Mouse (Mus musculus) c-Kit-positive CD71-positive TER-119-negative erythroid progenitor cells, embryonic 14.5 days (primary cell): ENCODE measurements around the gene Olfr569.

Experiments
- DNase-seq: peaks from one replicate; pipeline ENCODE4 v3.0.0-alpha.2; 2013; ENCODE audit warnings: low read depth

The Olfr569 gene

DNA sequence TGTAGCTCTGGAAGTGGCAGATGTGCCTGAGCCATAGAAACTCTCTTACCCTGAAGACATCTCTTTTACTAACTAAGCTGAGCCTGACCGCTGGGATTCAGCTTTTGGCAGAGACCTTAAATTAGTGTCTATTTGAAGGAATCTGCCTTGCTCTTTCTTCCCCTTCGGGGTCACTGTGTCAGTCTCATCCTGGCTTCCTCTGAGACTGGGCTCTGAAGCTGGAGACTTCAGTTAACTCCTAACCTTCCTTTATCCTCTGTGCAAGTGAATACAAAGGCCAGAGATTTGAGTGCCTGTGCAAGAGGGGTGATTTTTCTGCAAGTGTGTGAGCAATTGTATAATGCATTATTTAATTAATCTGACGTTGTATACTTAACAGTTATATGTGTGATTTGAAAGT, at the start of gene Olfr569:
TSS of gene Olfr569 (minus strand) at position 101 of the 400 bp plus-strand sequence.
- no peak for DNase-seq

DNA sequence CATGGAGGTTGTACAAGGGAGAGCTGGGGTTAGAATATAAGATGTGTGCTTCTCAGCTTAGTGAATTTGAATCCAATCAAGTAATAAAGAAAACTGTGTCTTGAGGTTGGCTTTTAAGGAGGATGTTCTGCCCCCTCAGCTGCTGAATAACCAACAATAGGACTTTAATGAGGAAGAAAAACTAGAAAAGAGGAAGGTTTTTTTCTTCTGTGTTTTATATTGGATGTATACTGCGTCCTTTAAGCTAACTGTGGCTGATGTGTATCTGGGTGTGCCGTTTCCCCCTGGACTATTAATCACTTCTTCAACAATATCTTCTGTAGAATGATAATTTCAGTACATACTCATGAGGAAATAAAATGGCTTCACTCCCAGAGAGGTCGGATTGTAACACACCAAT, 36.4 kb upstream of the Olfr569 start:
- no peak for DNase-seq

DNA sequence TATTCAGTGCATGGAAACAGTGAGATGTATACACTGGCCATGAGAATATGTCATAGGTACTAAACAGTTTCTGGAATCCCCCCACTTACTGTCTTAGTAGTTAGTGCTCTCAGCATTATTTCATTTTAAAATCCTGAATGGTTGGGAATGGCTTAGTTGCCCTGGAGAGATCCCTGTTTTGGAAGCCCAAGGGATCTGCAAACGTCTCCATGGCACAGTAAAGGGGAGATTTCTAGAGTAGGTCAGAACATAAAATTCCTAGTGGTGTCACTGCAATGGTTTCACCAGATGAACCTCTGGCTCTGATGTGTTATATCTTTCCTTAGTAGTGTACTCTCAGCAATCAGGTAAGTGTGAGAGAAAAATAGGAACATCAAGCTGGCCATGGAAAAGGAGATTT, 33.4 kb upstream of the Olfr569 start, which contains the start of gene Olfr572:
TSS of gene Olfr572 (plus strand) at position 301 of the 400 bp plus-strand sequence.
- DNase-seq, result no peak

DNA sequence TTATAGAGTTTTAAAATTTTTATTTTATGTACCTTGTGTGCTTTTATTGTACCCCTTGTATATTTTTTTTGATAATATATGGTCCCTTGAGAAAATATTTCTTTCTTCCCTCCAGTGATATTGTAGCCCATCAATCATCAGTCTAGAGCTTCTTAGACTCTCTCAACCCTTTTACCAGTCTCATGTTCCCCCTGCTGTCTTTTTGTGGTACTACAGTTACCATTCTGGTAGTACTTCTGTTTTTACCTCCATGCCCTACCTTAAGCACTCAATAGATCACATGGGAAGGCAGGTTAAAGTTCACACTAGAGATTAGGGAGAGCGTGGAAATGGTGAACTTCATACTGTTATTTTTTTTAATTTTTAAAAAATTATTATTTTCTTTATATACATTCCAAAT, 28.9 kb upstream of the Olfr569 start:
- peak; percentile 44 for DNase-seq

DNA sequence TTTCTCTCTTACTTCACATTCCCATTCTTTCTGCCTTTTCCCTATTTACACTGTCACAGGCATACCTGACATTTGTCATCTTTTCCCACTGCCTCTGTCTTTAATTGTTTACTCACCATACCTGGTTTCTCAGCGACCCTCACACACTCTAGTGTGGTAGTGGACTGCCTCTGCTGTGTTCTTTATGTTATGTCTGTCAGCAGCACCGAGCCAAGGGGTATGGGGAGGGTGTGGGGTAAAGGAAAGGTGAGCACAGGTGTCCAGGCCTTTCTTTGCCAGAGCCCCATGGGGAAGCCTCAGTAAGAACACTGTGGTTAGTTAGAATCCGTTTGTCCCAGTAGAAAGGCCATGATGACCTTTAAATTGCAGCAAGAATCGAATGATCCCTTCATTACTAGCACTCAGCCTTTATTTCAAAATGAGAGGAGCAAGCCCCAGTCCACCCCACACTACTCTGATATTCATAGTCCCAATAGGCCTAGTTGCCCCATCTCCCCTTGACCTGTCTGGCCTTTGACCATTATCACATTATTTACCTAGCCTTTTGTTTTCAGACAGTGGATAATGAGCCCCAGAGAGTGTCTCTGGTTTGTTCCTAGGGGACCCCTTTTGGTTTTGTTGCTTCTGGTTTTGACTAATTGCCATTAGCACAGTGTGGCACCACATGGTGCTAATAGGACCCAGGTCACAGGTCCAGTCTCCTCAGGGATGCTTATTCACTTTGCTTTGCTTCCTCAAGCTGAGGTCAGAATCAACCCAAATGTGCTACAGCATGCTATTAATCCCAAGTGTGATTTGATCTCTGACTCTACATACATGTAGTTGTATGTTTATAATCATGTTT, 26.6 kb upstream of the Olfr569 start, which contains the start of gene Olfr571:
TSS of gene Olfr571 (minus strand) at position 505 of the 844 bp plus-strand sequence.
- DNase-seq, result no peak

DNA sequence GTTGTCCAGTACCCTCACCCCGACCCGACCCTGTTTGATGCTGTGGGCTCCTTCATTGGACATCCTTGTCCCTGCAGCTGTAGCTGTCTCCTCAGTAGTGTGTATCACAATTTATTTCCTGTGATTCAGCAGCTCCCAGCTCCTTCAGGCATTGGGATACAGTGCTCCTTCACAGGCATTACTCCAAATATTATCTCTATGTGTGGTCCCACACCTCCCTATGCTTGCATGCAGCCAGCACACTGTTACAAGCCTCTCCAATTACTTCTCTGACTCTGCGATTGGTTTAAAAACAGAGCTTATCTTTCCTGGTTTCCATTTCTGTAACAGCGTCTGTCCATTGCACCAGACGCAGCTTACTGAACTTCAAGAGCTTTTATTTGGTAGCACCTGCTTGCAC, 25.7 kb upstream of the Olfr569 start:
- DNase-seq, result no peak

DNA sequence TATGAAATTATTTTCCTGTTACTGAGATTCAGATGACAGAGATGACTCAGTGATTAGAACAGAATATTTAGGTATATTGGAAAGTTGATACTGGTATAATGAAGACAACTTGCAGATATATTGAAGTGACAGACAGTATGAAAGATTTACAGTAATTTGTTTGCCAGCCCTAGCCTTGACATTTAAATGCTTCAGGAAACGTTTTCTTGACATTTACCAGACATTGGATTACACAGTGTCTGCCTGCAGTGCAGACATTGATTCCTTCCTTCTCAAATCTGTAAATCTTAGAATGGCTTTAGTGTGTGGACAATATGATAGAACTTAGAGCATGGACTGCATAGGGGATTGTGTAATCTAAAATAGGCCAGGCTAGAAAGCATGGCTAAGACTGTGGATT, 24.6 kb upstream of the Olfr569 start:
- DNase-seq, result no peak

DNA sequence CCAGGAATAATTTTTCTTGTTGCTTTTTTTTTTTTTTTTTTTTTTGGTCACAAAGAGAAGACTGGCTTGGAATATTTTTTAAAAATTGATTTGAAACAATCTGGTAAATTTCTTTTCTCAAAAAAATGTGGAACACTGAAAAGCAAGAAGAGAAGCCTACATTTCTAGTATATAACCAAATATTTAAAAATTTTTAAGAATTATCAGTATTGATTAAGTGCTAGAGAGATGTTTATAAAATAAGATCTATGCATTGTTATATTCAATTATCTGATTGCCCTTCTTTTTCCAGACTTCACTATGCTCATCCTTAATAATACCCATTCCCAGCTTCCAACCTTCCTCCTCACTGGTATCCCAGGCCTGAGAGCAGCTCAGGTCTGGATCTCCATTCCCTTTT, 13.9 kb downstream of the Olfr569 start, which contains the start of gene Olfr568:
TSS of gene Olfr568 (plus strand) at position 301 of the 400 bp plus-strand sequence.
- no peak for DNase-seq

DNA sequence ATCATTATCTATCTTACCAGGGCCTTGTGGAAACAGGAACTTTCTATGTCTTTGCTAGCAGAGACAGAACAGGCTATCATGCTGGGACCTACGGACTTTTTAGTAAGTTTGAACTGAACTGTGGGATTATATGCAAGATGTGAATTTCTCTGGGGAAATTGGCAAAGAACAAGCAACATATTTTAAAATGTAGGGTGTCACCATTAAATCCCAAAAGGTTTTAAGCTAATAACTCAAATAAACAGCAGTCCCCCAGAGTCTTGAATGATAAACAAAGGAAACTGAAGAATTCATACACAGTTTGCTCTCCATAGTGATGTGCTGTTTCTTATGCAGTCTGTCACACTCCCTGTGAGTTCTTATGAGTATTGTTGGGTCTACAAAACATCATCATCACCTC, 32.0 kb downstream of the Olfr569 start, which contains the start of gene Olfr566:
TSS of gene Olfr566 (minus strand) at position 101 of the 400 bp plus-strand sequence.
- DNase-seq, result no peak

DNA sequence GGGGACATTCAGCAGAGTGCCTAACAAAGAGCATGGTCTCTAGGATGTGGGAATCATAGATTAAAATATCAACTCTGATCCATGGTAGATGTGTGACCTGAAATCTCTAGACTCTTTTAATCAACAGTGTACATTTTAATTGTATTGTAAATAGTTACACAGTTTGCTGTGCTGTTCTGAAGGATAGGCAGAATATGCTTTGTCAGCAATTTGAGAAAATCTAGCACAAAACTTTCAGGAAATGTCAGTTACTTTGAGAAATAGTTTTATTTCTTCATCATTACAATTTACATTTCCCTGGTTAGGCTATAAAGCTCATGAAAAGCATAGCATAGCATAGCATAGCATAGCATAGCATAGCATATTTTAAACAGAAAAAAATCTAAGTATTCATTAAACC, 34.9 kb downstream of the Olfr569 start:
- no peak for DNase-seq
